Mouse (Mus musculus) fat pad, adult 2 months (tissue): ENCODE results near the gene Prkce.

Source experiments
- DNase-seq: peaks from one replicate; pipeline ENCODE4 v3.0.0-alpha.2; 2011; ENCODE audit warnings: low read depth, low spot score; ENCODE audit errors: extremely low read depth

Prkce gene

DNA sequence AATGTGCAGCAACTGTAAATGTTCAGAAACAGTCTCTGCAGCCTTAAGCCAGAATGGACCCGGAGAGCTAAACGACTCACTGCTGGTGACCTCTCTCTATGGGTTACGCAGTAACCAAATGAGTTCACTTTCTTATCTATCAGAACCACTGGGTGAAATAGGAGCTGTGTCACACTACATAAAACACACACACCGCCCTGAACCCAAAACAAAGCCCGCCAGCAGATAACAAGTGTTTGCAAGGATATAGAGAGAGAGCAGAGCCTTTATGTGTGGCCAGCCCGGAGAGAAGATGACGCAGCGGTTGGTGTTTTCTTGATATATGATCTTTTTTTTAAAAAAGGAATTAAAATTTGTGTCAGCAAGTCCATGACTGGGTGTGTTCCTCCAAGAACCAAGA, 238.1 kb downstream of the Prkce start:
- DNase-seq: no peak

DNA sequence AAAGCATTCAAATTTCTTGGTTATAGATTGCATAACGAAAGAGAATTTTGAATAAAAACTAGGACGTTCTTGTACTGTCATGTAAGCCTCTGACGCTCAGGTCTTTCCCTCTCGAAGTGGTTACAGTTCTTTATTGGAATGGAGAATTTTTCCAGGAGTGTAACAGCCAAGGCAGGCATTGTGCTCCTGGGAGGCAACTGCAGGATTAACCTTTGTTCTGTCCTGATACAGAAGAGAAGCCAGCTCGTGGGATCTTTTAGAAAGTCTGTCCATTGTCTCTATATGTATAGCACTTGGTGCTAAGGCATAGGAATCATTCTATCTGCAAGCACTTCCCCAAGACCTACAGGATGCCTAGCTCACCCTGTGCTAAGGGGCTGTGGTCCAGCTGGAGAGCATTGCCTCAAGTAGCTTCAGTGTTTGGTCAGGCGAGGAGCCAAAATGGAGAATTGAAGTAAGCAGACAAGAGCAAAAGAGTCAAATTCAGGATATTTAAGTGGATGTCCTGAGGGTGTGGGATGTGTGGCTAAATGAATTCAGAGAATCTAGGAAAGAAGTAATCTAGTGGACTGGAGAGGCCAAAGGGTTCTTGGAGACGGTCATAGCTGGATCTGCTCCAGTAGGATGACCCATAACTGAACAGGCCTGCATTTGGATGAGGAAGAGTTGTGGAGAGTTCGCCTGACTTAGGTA, 240.5 kb downstream of the Prkce start:
- no peak for DNase-seq

DNA sequence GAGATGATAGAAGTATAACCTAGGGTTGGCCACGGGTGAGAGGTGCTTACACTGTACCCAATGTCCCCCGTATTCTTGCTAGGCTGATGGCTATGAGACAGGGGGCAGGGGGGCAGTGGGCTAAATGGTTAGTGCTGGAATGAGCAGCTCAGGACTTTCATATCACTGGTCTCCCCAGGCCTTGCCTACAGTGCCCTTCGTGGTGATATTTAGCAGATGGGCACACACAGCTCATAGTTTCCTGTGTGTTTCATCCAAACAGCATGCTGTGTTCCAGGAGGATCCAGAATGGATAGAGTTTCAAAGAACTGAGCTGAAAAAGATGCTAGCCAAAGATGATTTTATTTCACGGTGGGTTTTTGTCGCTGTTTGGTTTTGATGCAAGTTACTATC, 241.0 kb downstream of the Prkce start:
- no peak for DNase-seq

DNA sequence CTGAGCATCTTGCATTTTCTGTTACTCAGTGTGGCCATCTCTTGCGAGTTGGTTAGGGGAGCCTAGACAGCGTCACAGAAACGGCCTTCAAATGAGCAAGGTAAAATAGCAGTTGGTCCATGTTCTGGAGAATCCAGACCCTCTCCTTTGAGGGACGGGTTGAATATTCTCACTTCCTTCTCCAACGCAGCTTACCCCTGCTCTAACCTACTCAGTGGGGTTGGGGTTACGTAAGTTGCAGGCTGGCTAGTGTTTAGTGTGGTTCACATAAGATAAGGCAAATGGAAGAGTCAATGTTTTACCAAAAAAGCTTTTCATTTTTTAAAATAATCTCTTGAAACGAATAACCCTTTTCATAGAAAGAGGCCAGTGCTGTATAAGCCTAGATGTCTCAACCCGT, 241.9 kb downstream of the Prkce start:
- DNase-seq: no peak

DNA sequence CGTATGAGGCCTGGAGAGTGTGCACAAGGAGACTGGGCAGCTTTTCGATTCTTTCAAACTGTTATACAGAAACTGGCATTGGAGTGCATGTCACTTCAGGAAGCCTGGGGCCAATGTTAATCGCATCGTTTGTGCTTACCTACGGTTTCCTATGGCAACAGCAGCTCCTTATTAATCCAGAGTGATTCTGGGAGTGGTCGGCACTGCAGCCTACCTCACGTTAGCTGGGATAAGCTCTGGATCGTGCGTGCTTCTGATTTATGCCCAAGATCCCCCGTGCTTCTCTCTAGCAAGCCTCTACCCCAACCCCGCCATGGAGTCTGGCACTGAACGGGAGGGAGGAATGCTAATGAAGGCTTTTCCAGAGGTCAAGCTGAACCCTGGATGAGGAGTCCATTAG, 242.9 kb downstream of the Prkce start:
- DNase-seq: no peak

DNA sequence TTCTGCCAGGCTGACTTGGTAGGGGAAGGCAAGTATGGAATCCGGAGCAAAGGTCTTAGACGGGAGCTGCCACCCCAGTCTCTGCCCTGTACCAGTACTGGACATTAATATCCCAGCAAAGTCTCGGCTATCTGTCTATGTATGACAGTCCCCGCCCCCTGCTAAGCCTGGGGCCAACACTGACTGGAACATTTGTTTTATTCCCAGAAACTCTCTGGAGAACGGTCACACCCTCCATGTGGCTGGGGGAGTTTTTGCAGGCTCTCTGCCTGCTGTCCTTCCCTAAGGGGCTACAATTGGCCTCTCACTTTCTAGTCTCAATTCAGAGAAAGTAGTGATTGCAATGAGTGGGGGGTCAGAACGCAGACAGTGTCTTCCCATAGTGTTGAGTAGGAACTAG, 244.6 kb downstream of the Prkce start:
- no peak for DNase-seq

DNA sequence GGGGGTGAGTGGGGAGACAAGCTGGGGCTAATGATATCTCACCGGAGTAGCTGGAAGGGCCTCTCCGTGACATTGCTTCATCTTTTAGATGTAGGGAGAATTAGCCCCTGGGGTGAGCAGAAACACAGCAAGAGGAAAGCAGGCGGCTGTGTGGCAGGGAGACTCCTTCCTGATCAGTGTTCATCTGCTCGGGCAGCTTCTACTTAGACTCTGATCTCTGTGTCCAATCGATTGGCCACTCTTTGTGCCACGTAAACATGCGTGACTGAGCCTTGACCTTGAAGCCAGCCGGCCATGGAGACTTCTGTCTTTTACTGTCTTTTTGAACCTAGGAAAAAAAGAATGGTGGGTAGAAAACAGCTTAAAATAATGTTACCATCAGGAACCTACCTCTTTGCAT, 247.0 kb downstream of the Prkce start:
- no peak for DNase-seq

DNA sequence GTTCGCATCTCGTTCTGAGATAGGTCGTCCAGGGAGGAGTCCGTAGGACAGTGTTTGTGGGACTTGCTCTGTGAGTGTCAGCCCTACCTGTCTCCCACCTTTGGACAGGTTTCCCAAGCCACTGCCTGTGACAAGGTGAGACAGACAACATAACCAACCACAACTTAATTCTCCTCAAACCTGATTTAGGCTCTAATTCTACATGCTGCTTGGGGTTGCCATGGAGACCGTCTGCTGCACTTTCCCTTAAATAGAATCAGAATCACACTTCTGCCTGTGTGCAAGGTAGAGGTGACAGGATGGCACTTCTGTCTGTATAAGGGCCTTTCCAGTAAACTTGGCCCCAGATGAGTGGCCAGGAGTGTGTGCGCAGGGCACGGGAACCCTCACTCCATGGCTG, 248.4 kb downstream of the Prkce start:
- DNase-seq: no peak

DNA sequence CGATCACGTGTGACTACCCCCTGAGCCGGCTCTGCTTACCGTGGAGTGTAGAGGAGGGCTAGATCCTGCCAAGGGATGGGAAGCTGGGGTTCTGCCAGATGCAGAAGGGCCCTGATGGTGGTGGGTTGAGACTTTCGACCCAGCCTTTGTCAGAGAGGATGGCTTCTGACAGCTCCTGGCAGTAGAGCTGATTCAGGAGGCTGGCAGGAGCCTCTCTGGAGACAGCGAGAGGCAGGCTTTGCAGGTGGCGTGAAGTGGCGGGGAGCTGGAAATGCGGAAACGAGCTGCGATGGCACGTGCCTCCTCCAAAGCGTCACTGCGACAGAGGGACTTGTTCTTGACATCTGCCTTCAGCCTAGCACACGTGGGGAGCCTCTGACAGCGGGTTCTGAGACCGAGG, 250.7 kb downstream of the Prkce start:
- no peak for DNase-seq

DNA sequence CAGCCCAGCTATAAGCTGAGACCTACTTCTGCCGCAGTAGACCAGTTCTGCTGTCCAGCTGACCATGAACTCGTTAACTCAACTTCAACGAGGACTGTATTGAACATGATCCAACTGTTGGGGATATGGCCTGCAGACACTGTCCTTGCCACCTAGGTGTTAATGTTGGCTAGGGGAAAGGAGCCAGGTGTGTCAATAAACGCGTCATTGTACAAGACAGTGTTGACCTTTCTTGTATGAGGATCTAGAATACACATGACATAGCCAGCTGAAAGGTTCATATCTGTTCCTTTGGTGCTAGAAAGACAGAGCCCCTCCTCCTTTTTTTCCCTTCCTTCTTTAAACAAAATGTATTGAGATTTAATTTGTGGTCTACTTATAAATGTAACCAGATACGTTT, 251.6 kb downstream of the Prkce start:
- no peak for DNase-seq

DNA sequence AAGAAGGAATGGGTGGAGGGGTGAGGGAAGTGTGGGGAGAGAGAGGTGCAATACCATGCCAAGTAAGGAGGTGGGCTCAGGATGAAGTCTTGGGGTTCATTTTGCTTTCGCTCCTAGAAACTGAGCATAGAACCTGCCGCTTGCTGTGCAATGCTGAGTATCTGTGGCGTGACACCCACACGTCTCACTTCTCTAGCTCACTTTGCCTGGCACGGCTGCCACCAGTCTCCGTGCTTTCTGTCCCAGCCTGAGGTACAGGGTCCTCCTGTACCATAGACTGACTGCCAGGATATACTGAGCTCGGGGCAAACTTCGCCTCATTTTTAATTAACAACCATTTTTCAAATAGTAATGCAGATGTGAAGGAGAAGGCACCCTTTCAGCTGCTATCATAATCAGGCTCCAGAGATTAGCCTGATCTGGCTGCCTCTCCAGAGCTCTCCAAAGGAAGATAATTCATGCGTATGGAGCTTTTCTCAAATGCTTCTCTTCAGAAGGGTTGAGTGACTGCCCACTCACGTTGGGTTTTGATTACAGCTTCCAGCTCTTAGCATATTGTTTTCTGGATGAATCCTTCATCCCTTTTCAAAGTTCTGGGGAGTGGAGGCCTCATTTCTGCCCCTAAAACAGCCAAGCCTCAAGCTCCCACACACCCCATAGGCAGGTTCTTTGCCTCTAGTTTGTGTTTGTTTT, 253.2 kb downstream of the Prkce start:
- DNase-seq: no peak

DNA sequence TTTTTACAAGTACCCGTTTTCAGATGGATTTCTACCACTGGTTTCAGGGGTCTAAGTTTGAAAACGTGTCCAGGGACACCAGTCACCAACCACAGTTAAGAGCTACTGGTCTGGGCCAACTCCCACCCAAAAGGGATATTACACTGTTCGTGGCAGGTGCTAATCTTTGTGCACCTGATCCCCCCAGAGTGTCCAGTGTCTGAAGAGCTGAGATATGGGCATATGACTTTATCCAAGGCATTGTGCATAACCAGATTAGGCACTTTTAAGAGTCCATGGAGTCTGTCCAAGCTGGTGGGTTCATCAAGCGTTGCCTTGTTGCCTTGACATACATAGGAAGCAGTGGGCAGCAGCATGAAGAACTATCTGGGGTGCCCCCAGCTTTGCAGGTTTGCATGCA, 254.4 kb downstream of the Prkce start:
- DNase-seq: no peak

DNA sequence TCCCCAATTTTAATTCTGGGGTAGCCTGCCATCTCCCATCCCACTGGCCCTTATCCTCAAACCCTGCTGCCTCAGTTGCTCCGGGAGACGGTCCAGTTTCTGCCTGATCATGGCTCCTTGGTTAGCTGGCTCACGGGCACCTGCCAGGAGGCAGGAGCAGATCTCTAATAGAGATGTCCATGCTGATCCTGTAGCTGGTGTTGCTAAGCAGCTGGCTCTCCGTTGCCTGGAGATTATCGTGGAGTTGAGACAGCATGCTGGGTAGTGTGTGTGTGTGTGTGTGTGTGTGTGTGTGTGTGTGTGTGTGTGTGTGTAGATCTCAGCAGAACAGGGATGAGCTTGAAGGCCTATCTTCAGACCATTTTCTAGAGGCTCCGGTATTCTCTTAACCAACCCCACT, 262.3 kb downstream of the Prkce start:
- DNase-seq: no peak

DNA sequence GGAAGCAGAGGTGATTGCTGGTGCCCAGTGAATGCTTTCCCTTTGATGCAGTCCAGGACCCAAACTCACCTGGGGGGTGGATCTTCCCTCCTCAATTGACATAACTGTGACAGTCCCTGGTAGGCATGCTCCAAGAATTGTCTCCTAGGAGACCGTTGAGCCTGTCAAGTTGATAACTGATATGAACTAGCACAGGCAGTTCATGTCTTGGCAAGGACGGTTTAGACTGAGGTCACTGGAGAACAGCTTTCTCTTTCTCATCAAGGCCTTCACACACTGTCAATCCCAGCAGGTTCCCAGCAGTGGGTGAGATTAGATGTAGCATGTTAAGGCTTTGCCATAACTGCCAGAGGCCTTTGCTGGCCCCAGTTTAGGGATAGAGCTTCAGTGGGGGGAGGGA, 265.5 kb downstream of the Prkce start:
- no peak for DNase-seq

DNA sequence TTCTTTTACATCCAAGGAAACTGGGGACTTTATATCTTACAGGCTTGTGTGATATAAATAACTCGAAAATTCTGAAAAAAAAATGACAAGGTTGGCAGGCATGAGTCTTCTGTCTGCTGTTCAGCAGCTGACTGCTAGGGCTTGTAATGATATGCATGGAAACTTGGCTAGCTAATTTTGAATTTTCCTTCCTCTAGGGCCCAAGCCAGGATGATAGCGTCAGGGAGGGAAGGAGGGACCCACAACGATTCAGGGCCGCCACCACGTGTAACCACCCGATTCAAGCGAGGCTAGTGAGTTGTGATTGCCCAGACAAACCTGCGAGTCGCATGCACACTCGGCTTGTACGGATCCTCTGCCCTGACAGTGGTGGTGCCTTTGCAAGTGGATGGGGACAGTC, 266.2 kb downstream of the Prkce start:
- no peak for DNase-seq

DNA sequence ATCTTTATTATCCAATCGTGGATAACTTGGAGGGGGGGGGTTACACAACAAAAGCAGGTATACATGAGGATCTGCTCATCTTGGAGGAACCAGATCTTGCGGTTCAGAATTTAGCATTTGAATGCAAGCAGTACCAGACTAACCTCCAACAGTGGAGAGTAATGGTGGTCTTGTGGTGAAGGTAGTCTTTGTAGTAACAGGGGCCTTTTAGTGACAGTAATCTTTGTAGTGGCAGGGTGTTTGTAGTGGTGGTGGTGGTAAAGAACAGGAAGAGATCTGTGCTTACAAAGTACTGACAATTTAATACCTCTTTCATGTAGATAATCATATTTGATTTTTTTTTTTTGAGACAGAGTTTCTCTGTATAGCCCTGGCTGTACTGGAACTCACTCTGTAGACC, 267.2 kb downstream of the Prkce start:
- no peak for DNase-seq

DNA sequence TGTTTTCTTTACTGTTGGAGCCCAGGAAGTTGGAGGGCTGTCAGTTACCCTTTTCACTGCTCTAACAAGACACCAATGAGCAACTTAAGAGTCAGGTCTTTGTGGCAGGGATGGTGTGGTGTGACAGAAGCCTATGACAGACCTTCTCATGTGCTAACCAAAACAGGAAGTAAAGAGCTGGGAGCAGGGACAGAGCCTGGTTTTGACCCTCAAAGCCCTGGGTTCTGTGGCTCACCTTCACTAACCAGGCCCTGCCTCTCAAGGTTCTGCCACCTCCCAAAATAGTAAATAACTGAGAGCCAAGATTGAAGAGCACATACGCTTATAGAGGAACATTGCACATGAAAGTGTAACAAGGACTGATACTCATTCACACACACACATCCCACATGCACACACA, 268.0 kb downstream of the Prkce start:
- no peak for DNase-seq

DNA sequence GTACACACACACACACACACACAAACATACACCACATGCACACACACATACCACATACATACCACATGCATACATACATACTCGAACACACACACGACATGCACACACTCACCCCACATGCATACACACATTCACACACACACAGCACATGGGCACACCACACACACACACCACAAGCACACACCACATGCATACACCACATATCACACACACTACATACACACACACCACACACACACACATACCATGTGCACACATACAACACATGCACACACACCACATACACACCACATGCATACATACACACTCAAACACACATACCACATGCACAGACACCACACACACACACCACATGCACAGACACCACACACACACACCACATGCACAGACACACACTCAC, 268.4 kb downstream of the Prkce start:
- no peak for DNase-seq

DNA sequence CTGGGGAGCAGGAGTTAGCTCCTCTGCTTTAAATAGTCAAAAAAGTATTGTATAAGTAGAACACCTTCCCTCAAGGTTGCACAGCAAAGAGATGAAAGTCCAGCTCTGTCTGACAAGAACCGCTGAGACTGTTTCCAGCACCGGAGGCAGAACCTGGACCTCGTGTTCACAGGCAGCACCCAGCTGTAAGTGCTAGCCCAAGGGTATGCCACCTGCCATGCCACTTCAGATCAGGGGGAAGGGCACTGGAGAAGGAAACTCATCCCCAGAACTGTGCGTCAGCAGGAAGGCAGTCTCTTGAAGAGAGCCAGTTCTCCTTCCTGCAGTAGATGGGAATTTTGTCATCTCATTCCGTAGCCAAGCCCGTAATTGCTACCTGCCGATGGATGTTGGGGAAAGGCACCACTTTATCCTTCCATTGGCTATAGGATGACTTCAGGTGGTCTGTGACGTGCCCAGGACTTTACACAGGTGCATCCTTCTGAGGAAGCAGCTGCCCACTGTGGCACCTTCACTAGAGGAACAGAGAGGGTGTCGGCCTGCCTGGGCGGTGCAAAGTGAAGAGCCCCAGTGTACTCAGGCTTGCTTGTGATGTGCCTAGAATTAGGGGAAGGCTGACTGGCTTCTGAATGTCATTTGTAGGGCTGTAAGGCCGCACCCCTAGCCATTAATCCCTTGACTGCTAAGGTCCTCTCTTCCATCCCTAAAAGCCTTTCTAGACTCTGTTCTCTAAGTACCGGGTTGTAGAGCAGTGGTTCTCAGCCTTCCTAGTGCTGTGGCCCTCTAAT, 269.2 kb downstream of the Prkce start:
- DNase-seq: no peak

DNA sequence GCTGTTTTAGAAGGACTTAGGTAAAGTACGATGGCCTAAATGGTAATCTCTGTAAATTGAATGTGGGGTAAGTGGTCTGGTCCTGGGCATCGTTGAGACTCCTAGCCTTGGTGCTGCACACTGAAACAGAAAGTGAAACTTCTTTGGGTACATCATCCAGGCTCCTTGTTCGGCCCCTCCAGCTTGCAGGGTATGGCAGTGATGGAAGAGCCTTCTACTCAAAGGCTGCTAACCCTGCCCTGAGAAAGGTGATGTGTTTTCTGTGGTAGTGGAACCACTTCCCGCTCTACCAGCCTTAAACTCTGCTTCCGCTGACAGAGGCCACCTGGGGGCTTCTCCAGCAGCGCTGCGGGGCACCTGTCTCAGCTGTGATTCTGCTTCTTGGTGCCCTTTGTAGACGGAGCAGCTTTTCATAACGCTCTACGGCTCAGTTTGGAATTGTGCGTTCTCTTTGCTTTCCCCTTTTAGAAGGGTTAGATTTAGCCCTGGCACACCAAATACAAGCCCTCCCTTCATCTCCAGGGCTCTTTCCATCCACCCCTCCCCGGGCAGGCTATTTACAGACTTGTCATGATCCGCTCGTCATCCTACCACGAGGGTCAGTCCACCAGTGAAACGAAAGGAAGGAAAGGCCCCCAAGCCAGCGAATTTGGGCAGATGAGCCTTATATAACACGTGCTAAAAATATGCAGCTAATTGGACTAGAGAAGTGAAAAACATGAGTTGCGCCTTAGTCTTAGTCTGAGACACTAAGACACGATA, 270.1 kb downstream of the Prkce start:
- no peak for DNase-seq

DNA sequence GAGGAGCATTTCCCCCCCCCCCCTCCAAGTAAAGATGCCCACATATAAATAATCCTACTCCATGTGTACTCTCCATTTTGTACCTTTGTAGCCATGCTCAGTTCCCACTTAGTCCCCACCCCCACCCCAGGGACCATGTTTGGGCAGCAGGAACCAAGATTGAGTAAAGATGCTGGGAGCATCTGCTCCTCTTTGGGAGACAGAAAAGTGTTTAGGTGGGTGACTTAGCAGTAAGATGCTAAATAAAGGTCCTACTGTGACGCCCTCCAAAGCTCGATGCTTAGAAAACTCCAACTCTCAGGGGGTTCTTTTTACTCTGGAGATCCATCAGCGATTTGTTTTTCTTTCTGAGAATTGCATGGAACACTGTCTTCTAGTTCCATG, 270.7 kb downstream of the Prkce start:
- DNase-seq: no peak

DNA sequence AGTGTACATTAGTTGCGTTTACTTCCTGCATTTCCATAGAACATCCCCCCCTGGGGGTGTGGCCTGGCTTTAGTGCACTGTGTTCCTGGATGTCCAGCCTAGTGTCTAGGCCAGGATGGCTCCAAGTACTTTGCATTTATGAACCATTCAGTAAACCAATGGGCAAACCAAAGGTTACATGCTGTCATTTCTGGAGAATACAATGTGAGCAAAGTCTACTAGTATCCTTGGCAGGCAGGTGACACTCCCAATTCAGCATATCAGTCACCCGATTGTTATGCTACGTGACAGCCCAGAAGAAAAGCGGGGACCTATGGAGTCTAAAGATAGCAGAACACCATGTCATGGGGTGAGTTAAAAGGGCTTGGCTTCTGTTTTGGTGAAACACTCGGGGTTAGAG, 271.2 kb downstream of the Prkce start:
- no peak for DNase-seq
